Comparison of ENCODE assay signal across 12 mouse cellular contexts in the genomic region with DNA sequence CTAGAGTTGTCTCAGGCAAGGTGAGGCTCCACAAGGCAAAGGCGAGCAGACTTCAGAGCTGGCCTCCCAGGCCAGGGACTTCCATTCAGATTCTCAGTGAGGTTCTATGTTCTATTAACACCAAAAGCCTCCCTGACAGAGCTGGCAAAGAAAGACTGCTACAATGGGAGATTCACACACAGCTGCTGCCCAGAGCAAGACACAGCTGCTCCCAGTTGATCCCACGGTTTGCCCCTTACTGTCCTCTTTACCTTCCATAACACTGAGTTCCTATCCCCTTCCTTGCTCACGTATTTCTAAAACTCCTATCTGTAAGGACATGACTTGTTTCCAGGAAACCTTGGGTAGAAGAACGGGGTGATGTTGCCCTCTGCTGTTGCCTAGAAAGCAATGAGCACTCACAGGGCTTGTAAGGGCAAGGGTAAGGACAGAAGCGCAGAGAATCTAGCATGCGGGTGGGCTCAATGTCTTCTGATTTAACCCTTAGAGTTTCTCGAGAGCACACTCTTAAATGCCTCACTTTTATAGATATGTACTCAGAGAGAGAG.
A peak's percentile ranks its signal among the peaks of the same experiment; 100 is the strongest.
DNase-seq lines count a peak whose midpoint lies in the region; ATAC-seq and TF ChIP-seq lines count a peak whose summit lies in the region.
"Had no signal": no experiment of that assay in that cellular context is flagged by ENCODE, and none has a peak within 500 bp of the region (broad histone marks: within the 10 kb centered on the region; RNA-seq: fewer than 3 reads in every experiment).

No protein-coding gene starts in this region.

- H3K27me3 ChIP-seq in hindbrain, postnatal 0 days (ENCODE audit: insufficient read depth, low read length) = no peaks in the 10 kb centered on the region
- no peaks in the 10 kb centered on the region for H3K27me3 ChIP-seq in hindbrain, embryonic 13.5 days
- H3K27me3 ChIP-seq in liver, adult 2 months (ENCODE audit: control insufficient read depth, insufficient read depth, low read length) = no peaks in the 10 kb centered on the region
- H3K27me3 ChIP-seq in liver, embryonic 11.5 days (replicated peaks; ENCODE audit: control insufficient read depth, insufficient read depth, low read length) = no peaks in the 10 kb centered on the region
- H3K27me3 ChIP-seq: megakaryocyte, embryonic 14.5 days had no signal

- no peaks in the 10 kb centered on the region for H3K4me1 ChIP-seq in hindbrain, postnatal 0 days (ENCODE audit: insufficient read depth, low read length)
- H3K4me1 ChIP-seq in hindbrain, embryonic 13.5 days (replicated peaks) = no peaks in the 10 kb centered on the region
- H3K4me1 ChIP-seq in liver, adult 2 months (ENCODE audit: control insufficient read depth, insufficient read depth, low read length) = no peaks in the 10 kb centered on the region
- no peaks in the 10 kb centered on the region for H3K4me1 ChIP-seq in liver, embryonic 11.5 days (replicated peaks; ENCODE audit: control insufficient read depth, insufficient read depth, low read length)

- no peak overlapping the region for H3K4me2 ChIP-seq in hindbrain, postnatal 0 days (ENCODE audit: low read depth, low read length)
- H3K4me2 ChIP-seq in hindbrain, embryonic 13.5 days = no peak overlapping the region
- no peak overlapping the region for H3K4me2 ChIP-seq in liver, embryonic 11.5 days

- ATAC-seq in hindbrain, postnatal 0 days = no peak
- ATAC-seq in hindbrain, embryonic 13.5 days (ENCODE audit: low FRiP score) = no peak
- no peak for ATAC-seq in liver, embryonic 11.5 days (replicated peaks; ENCODE audit: low FRiP score)
- ATAC-seq in erythroid progenitor cell, adult 5-6 weeks (replicated peaks; ENCODE audit: low FRiP score, poor library complexity, severe bottlenecking) = no peak

- peak; percentile 50 for DNase-seq in hindbrain, postnatal 0 days (ENCODE audit: low spot score)
- DNase-seq in liver, adult 2 months (ENCODE audit: extremely low read depth, low read depth, low spot score) = peak; percentile 41
- no peak for DNase-seq in liver, embryonic 11.5 days (ENCODE audit: low spot score)
- DNase-seq in adipocyte (ENCODE audit: low spot score) = peak; percentile 37
- DNase-seq in layer of hippocampus, postnatal 14 days (ENCODE audit: low spot score in 2 of 2) = peak; percentile 17 to 32
- DNase-seq: cerebellum, postnatal 25 days; heart, postnatal 36 days; retina, postnatal 1 day; thymus, postnatal 14 days had no signal

- no peaks in the 10 kb centered on the region for H3K79me2 ChIP-seq in liver, adult 2 months (ENCODE audit: control insufficient read depth, insufficient read depth, low read length)

- H3K36me3 ChIP-seq in hindbrain, postnatal 0 days (ENCODE audit: insufficient read depth, low read length) = no peaks in the 10 kb centered on the region
- H3K36me3 ChIP-seq in hindbrain, embryonic 13.5 days = no peaks in the 10 kb centered on the region
- H3K36me3 ChIP-seq in liver, adult 2 months (ENCODE audit: control insufficient read depth, insufficient read depth, low read length) = no peaks in the 10 kb centered on the region
- H3K36me3 ChIP-seq in liver, embryonic 11.5 days (ENCODE audit: control insufficient read depth, insufficient read depth, low read length) = no peaks in the 10 kb centered on the region

- TF ChIP-seq CTCF in hindbrain, postnatal 0 days (IDR thresholded peaks at IDR 0.05; ENCODE audit: low read depth) = peak; percentile 57
- no peak; the same call in 1 of the 2 replicates for TF ChIP-seq CTCF in liver, adult 2 months (IDR thresholded peaks at IDR 0.05; ENCODE audit: low read depth, low read length)

- H3K4me3 ChIP-seq in hindbrain, postnatal 0 days (ENCODE audit: low read length) = no peak overlapping the region
- no peak overlapping the region for H3K4me3 ChIP-seq in hindbrain, embryonic 13.5 days
- H3K4me3 ChIP-seq in liver, adult 2 months (ENCODE audit: insufficient read depth, low read depth, low read length) = no peak overlapping the region
- no peak overlapping the region for H3K4me3 ChIP-seq in liver, embryonic 11.5 days (ENCODE audit: low read depth, low read length)
- H3K4me3 ChIP-seq: megakaryocyte, embryonic 14.5 days had no signal

- no peaks in the 10 kb centered on the region for H3K9me3 ChIP-seq in hindbrain, postnatal 0 days (ENCODE audit: low read length)
- H3K9me3 ChIP-seq in hindbrain, embryonic 13.5 days = no peaks in the 10 kb centered on the region
- H3K9me3 ChIP-seq in liver, embryonic 11.5 days (ENCODE audit: control insufficient read depth, low read length) = no peaks in the 10 kb centered on the region
- H3K9me3 ChIP-seq: megakaryocyte, embryonic 14.5 days had no signal

- H3K27ac ChIP-seq in hindbrain, postnatal 0 days = no peak overlapping the region
- H3K27ac ChIP-seq in hindbrain, embryonic 13.5 days = no peak overlapping the region
- H3K27ac ChIP-seq in liver, adult 2 months (replicated peaks; ENCODE audit: insufficient read depth, low read depth, low read length) = no peak overlapping the region
- no peak overlapping the region for H3K27ac ChIP-seq in liver, embryonic 11.5 days (ENCODE audit: low read depth, low read length)

- TF ChIP-seq POLR2A in liver, adult 2 months (IDR thresholded peaks at IDR 0.05; ENCODE audit: extremely low read depth, insufficient read depth, low read length) = no peak

- 63% methylated on average over 7 of the region's 7 CpGs for WGBS in hindbrain, postnatal 0 days
- WGBS in hindbrain, embryonic 13.5 days = 71% methylated on average over 7 of the region's 7 CpGs
- WGBS in liver, adult 2 months = 55% methylated on average over 7 of the region's 7 CpGs
- WGBS in liver, embryonic 11.5 days = 64% methylated on average over 7 of the region's 7 CpGs

- no peak overlapping the region for H3K9ac ChIP-seq in hindbrain, postnatal 0 days (replicated peaks; ENCODE audit: low read length)
- no peak overlapping the region for H3K9ac ChIP-seq in hindbrain, embryonic 13.5 days
- no peak overlapping the region for H3K9ac ChIP-seq in liver, adult 2 months (ENCODE audit: low read depth, low read length)
- H3K9ac ChIP-seq in liver, embryonic 11.5 days (ENCODE audit: low read depth, low read length) = no peak overlapping the region
